Mouse (Mus musculus) olfactory bulb, adult 2 months (tissue): ENCODE measurements around the gene Rtel1.

Source experiments
- CTCF ChIP-seq: fragments of 200-500 bp; IDR thresholded peaks from 2 replicates; pipeline ENCODE4 v1.5.1; 2012; ENCODE audit warnings: low read depth, mild to moderate bottlenecking, low read length, moderate library complexity; ENCODE audit not compliant: insufficient read depth
- POLR2A ChIP-seq: fragments of 200-500 bp; IDR thresholded peaks from 2 replicates; pipeline ENCODE4 v1.6.1; 2012; ENCODE audit warnings: mild to moderate bottlenecking, low read depth, low read length, moderate library complexity; ENCODE audit not compliant: insufficient read depth

- TF ChIP-seq CTCF (no peak), POLR2A (no peak)
These were observed 82.0 kb downstream of the Rtel1 start for GRCm38 (mm10) chr2:181401497-181401896.
